Mouse (Mus musculus) intestine, embryonic 14.5 days (tissue): ENCODE results near the gene Hist1h2ap. TPM values are rescaled to one million over a fixed set of nuclear protein-coding genes. Genes with fewer than 3 reads are reported as not detected.

Experiments used
- microRNA-seq: library from miRNA; unstranded; fragments of <30 nt; microRNA quantifications from one replicate; pipeline ENCODE4, GENCODE M21; 2016
- polyA plus RNA-seq: library from polyadenylated mRNA; unstranded; fragments of >200 nt; fragmentation: Nextera tagmentation; extraction: Ambion mirVana; gene quantifications from 2 replicates; pipeline ENCODE4 v1.2.1, GENCODE M21; 2014

Hist1h2ap gene
- polyA plus RNA-seq, 1 experiment from 2014 or later = 4,338 TPM

Small RNA genes lying within 50 kb of the gene (microRNA-seq; reads per million reads assigned to microRNA genes)
- not detected for gene Gm19658
- not detected for gene Gm44346
- not detected for gene Gm44466

Other genes with a start within 250 kb of the Hist1h2ap start
- not detected in 2 replicates for gene Olfr1362, start 219.5 kb downstream of the Hist1h2ap start, polyA plus RNA-seq
- gene Olfr11, start 191.0 kb downstream of the Hist1h2ap start, polyA plus RNA-seq = not detected in 2 replicates
- gene Olfr1361, start 170.1 kb downstream of the Hist1h2ap start, polyA plus RNA-seq = not detected in 2 replicates
- gene Olfr1360, start 156.1 kb downstream of the Hist1h2ap start, polyA plus RNA-seq = not detected in 2 replicates
- not detected in 2 replicates for gene Olfr1359, start 135.4 kb downstream of the Hist1h2ap start, polyA plus RNA-seq
- gene Hist1h2bl, start 117.4 kb downstream of the Hist1h2ap start, polyA plus RNA-seq = 3.5 and 4.9 TPM in 2 replicates
- gene Hist1h2ai, start 117.1 kb downstream of the Hist1h2ap start, polyA plus RNA-seq = 26.2 and 47.7 TPM in 2 replicates
- 7.7 and 18.4 TPM in 2 replicates for gene Hist1h3h, start 115.8 kb downstream of the Hist1h2ap start, polyA plus RNA-seq
- gene Hist1h2bm, start 111.5 kb downstream of the Hist1h2ap start, polyA plus RNA-seq = 4.0 and 5.3 TPM in 2 replicates
- gene Hist1h4j, start 98.4 kb downstream of the Hist1h2ap start, polyA plus RNA-seq = 2.2 and 2.3 TPM in 2 replicates
- 7.2 and 10.8 TPM in 2 replicates for gene Hist1h4k, start 83.0 kb downstream of the Hist1h2ap start, polyA plus RNA-seq
- 18.2 and 18.4 TPM in 2 replicates for gene Hist1h2ak, start 79.7 kb downstream of the Hist1h2ap start, polyA plus RNA-seq
- 3.2 and 3.7 TPM in 2 replicates for gene Hist1h2bn, start 79.4 kb downstream of the Hist1h2ap start, polyA plus RNA-seq
- 16.0 and 16.8 TPM in 2 replicates for gene Hist1h1b, start 52.9 kb downstream of the Hist1h2ap start, polyA plus RNA-seq
- 188 and 230 TPM in 2 replicates for gene Hist1h3i, start 50.1 kb downstream of the Hist1h2ap start, polyA plus RNA-seq
- 10.1 TPM in 1 of 2 replicates, not detected in the other for gene Hist1h2an, start 46.3 kb downstream of the Hist1h2ap start, polyA plus RNA-seq
- gene Hist1h2bp, start 46.0 kb downstream of the Hist1h2ap start, polyA plus RNA-seq = 0.74 and 1.8 TPM in 2 replicates
- 19.9 and 23.4 TPM in 2 replicates for gene Hist1h2bq, start 23.3 kb downstream of the Hist1h2ap start, polyA plus RNA-seq
- gene Hist1h2ao, start 23.0 kb downstream of the Hist1h2ap start, polyA plus RNA-seq = 4.0 TPM in 1 of 2 replicates, not detected in the other
- gene Hist1h4m, start 21.8 kb downstream of the Hist1h2ap start, polyA plus RNA-seq = not detected in 2 replicates
- 20.6 and 22.9 TPM in 2 replicates for gene Hist1h4n, start 1.3 kb downstream of the Hist1h2ap start, polyA plus RNA-seq
- gene Hist1h2br, start 236 bp upstream of the Hist1h2ap start, polyA plus RNA-seq = 22.1 and 24.2 TPM in 2 replicates
- 9.8 and 13.8 TPM in 2 replicates for gene Zfp184, start 111.6 kb upstream of the Hist1h2ap start, polyA plus RNA-seq
- not detected in 2 replicates for gene Pom121l2, start 147.7 kb upstream of the Hist1h2ap start, polyA plus RNA-seq
- gene Prss16, start 176.2 kb upstream of the Hist1h2ap start, polyA plus RNA-seq = 0.46 and 1.1 TPM in 2 replicates
- gene Hist1h2ah, start 202.1 kb upstream of the Hist1h2ap start, polyA plus RNA-seq = 11.8 and 19.7 TPM in 2 replicates
- gene Hist1h2bk, start 202.4 kb upstream of the Hist1h2ap start, polyA plus RNA-seq = 5.2 and 7.5 TPM in 2 replicates
- gene Hist1h4i, start 207.9 kb upstream of the Hist1h2ap start, polyA plus RNA-seq = 18.9 and 19.6 TPM in 2 replicates
- gene Hist1h2ag, start 209.4 kb upstream of the Hist1h2ap start, polyA plus RNA-seq = 47.9 and 67.6 TPM in 2 replicates
- gene Hist1h2bj, start 209.7 kb upstream of the Hist1h2ap start, polyA plus RNA-seq = 10.2 and 14.0 TPM in 2 replicates